Mouse (Mus musculus) heart, embryonic 11.5 days (tissue): ENCODE measurements at regions not wholly inside any gene's neighbourhood (a gene's known extent, or its start where the extent isn't known, plus 50 kb on each side); places are given as distances from the start of the nearest gene placed in this dataset.

ENCODE experiments used
- ATAC-seq: fragments of 200-750 bp; cut with Nextera tagmentation; replicated peaks from 2 replicates; pipeline ENCODE4 v1.8.0; 2017; ENCODE audit warnings: moderate library complexity; ENCODE audit not compliant: insufficient number of reproducible peaks, low FRiP score, low TSS enrichment
- H3K27ac ChIP-seq: fragments of 300-500 bp; sonication (generic); 2 replicates; pipeline ENCODE4 v1.5.1; 2014; ENCODE audit warnings: mild to moderate bottlenecking, low read depth, low read length
- H3K27me3 ChIP-seq: fragments of 300-500 bp; sonication (generic); 2 replicates; pipeline ENCODE4 v1.6.1; 2014; ENCODE audit warnings: mild to moderate bottlenecking, low read length, mixed read lengths; ENCODE audit not compliant: control insufficient read depth, insufficient read depth
- H3K36me3 ChIP-seq: fragments of 300-500 bp; sonication (generic); 2 replicates; pipeline ENCODE4 v1.6.1; 2014; ENCODE audit warnings: mild to moderate bottlenecking, low read length, moderate library complexity, mixed read lengths; ENCODE audit not compliant: control insufficient read depth, insufficient read depth
- H3K4me1 ChIP-seq: fragments of 300-500 bp; sonication (generic); 2 replicates; pipeline ENCODE4 v1.6.1; 2014; ENCODE audit warnings: low read length; ENCODE audit not compliant: control insufficient read depth, insufficient read depth
- H3K4me2 ChIP-seq: fragments of 300-500 bp; sonication (generic); 2 replicates; pipeline ENCODE4 v1.6.1; 2014; ENCODE audit warnings: mild to moderate bottlenecking, moderate library complexity
- H3K4me3 ChIP-seq: fragments of 300-500 bp; sonication (generic); 2 replicates; pipeline ENCODE4 v1.5.1; 2014; ENCODE audit warnings: low read depth, low read length
- H3K9ac ChIP-seq: fragments of 300-500 bp; sonication (generic); 2 replicates; pipeline ENCODE4 v1.6.1; 2014; ENCODE audit warnings: mild to moderate bottlenecking, low read depth, low read length, moderate library complexity
- H3K9me3 ChIP-seq: fragments of 300-500 bp; sonication (generic); replicated peaks from 2 replicates; pipeline ENCODE4 v1.6.1; 2016; ENCODE audit warnings: low read length; ENCODE audit not compliant: control insufficient read depth
- WGBS: fragments of 180-500 bp; shearing (Covaris S2); extraction: QIAGEN DNeasy Blood & Tissue Kit; methylation state at CpG from one replicate; pipeline ENCODE4 v1.1.7; 2014; ENCODE audit not compliant: insufficient replicate concordance; 5-methylcytosine and 5-hydroxymethylcytosine counted together

DNA sequence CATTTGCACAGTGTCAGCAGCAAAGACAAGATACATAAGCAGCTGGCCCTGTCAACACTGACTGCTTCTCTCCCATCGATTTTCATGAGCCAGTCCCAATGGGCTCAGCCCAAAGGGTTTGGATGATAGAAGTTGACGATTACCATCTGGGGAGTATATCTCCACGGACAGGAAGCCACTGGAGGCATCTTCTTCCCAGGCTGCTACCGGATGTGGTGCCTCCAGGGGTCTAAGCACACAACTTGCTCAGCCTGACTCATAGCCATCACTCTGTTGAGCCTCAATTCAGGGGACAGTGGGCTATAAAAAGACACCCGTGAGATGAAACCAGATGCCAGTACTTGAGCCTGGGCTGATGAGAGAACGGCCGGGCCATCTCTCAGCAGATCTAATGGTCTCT lies 71.1 kb upstream of the Hif1a start:
- Histone ChIP-seq H3K36me3 (no peaks in the 10 kb centered on the region), H3K9me3 (no peaks in the 10 kb centered on the region), H3K4me1 (peaks cover 8% of the 10 kb centered on the region; the same call in 1 of the 2 replicates), H3K4me2 (no peak overlapping the region), H3K27me3 (no peaks in the 10 kb centered on the region), H3K27ac (no peak overlapping the region), H3K4me3 (no peak overlapping the region), H3K9ac (no peak overlapping the region)
- WGBS, result 31% methylated on average over 7 of the region's 7 CpGs
- ATAC-seq, result no peak

DNA sequence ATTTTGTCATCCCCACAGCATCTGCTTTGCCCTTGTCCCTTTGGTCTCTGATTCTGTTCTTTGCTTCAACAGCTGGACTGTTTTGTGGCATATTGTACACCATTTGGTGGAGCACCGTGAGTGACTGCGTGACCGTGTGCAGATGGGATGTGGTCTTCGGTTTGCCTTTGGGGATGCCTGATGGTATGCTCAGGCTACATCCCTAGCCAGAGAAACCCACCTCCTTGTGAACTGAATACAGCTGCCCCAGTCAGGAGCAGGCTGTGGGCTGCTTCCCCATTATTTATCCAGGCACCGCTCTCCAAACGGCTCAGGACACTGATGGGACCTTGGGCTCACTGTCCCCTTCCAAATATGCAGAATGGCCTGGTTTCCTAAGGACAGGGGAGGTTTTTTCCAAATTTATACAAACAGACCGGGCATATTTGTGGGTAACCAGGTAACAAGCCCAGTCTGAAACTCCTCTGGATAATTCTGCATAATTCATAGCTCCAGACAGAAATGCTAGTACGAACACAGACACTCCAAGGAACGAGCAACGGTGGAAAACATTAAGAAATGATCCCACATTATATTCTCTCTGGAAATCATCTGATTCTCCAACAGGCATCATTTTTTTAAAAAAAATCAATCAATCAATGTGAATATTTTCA lies 70.5 kb upstream of the Hif1a start:
- H3K27ac ChIP-seq, result no peak overlapping the region
- no peaks in the 10 kb centered on the region for H3K36me3 ChIP-seq
- no peaks in the 10 kb centered on the region for H3K27me3 ChIP-seq
- H3K4me3 ChIP-seq, result no peak overlapping the region
- no peaks in the 10 kb centered on the region for H3K9me3 ChIP-seq
- peaks cover 8% of the 10 kb centered on the region; the same call in 1 of the 2 replicates for H3K4me1 ChIP-seq
- H3K9ac ChIP-seq, result no peak overlapping the region
- H3K4me2 ChIP-seq, result no peak overlapping the region
- ATAC-seq, result no peak
- WGBS, result 81% methylated on average over 10 of the region's 10 CpGs

DNA sequence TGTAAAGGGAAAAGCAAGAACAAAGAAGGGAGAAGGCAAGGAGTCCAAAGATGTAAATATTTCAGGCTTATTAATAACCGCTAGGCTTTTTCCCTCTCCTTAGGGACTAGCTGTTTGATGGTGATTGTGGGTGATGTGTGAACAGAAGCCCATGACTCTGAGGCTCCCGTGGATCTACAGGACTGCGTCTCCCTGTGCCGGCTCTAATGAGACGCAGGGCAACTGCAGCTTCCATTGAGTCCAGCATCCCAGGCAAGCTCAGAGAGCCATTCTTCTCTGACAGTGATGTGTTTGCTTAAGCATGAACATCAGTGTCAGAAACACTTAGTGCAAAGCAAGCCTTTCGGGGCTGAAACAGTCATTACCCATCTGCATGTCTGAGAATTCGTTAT lies 70.0 kb upstream of the Hif1a start:
- ATAC-seq, result no peak
- H3K9me3 ChIP-seq, result no peaks in the 10 kb centered on the region
- H3K36me3 ChIP-seq, result no peaks in the 10 kb centered on the region
- no peak overlapping the region for H3K9ac ChIP-seq
- no peak overlapping the region for H3K4me2 ChIP-seq
- no peak overlapping the region for H3K27ac ChIP-seq
- peaks cover 8% of the 10 kb centered on the region; the same call in 1 of the 2 replicates for H3K4me1 ChIP-seq
- no peak overlapping the region for H3K4me3 ChIP-seq
- H3K27me3 ChIP-seq, result no peaks in the 10 kb centered on the region
- 72% methylated on average over 7 of the region's 7 CpGs for WGBS

DNA sequence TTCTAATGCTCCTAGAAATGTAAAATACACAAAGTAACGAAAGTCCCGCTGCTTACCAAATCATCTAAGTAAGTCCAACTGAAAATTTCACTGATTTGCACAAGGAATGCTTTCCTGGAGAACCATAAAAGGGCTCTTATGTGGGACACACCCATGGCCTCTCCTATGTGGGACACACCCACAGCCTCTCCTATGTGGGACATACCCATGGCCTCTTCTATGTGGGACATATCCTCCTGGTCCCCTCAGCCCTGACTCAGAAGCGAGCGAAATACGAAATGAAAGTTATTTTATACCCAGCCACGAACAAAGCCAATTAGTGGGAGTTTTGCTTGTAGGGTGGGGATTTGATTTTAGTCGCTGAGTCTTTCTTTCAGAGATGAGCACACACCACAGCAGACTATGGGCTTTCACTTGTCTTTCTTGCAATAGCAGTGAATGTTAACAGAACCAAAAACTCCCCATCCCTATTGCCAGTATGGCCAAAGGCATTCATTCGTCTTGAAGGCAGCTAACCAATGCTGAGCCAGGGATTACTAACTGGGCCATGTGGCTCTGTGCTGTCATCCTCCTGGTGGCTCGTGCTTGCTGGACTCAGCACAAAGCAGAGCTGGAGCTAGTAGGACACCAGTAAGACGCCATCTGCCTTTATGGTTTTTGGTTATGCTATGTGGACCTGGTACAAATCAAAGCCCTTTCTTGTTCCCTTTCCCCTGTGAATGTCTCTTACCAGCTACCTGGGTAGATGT lies 69.4 kb upstream of the Hif1a start:
- Histone ChIP-seq H3K4me1 (peaks cover 8% of the 10 kb centered on the region; the same call in 1 of the 2 replicates), H3K27me3 (no peaks in the 10 kb centered on the region), H3K9me3 (no peaks in the 10 kb centered on the region), H3K9ac (no peak overlapping the region), H3K36me3 (no peaks in the 10 kb centered on the region), H3K27ac (no peak overlapping the region), H3K4me2 (no peak overlapping the region), H3K4me3 (no peak overlapping the region)
- ATAC-seq, result no peak
- 85% methylated on average over 10 of the region's 10 CpGs for WGBS

DNA sequence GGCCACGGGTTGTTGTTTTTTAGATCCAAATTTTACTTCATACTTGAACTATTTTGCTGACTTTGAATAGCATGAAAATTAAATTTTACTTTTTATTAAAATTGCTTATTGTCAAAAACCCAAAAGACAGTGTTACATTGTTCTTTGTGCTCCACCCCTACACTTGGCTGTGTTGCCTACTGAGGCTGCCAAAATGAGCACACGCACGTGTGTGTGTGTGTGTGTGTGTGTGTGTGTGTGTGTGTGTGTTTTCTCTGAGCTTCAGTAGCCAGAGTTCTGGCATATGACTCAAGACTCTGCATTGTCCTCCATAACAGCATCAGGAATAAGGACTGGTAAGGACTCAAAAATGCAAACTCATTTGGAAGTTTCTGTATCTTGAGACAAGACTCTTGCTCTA lies 68.4 kb upstream of the Hif1a start:
- Histone ChIP-seq H3K27ac (no peak overlapping the region), H3K9me3 (no peaks in the 10 kb centered on the region), H3K4me3 (no peak overlapping the region), H3K4me1 (peaks cover 8% of the 10 kb centered on the region; the same call in 1 of the 2 replicates), H3K4me2 (no peak overlapping the region), H3K27me3 (no peaks in the 10 kb centered on the region), H3K9ac (no peak overlapping the region), H3K36me3 (no peaks in the 10 kb centered on the region)
- no peak for ATAC-seq
- WGBS, result 84% methylated on average over 3 of the region's 3 CpGs

DNA sequence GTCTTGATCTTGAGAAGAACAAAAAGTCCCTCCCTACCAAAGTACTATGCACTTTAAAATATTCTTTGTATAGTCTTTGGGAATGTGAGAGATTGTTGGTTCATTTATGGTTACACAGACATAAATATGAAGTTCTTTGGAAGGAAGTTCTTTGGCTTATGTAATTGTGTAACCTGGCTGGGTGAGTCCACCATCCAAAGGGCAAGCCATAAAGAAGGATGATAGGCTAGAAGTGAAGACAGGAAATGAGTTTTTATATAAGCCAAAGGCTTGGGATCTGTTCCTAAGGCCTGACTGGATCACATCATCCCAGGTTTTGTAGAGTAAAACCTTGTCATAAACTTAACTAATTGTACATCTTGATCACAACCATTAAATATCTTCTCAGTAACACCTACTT lies 65.0 kb upstream of the Hif1a start:
- H3K4me1 ChIP-seq, result no peaks in the 10 kb centered on the region
- ATAC-seq, result no peak
- no peak overlapping the region for H3K4me2 ChIP-seq
- H3K9me3 ChIP-seq, result no peaks in the 10 kb centered on the region
- H3K27me3 ChIP-seq, result no peaks in the 10 kb centered on the region
- H3K4me3 ChIP-seq, result no peak overlapping the region
- no peak overlapping the region for H3K9ac ChIP-seq
- H3K27ac ChIP-seq, result no peak overlapping the region
- no peaks in the 10 kb centered on the region for H3K36me3 ChIP-seq

DNA sequence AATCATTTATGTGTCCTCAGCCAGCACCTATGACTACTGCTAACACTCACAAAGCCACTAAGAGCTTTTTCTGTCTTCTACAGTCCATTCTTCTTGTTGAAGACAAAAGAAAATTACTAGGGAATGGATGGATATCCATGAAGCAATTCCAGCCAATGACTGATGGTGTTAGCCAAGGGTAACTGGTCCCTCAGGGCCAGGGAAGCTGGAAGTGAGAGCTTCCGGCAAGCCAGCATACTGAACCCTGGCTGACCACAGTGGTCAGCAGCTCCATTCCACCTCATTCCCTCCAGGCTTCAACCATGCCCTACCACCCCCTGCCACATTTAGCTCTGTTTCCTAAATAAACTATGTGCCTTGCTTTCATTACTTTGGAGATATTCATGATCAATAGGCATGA lies 64.1 kb upstream of the Hif1a start:
- WGBS, result 74% methylated on average over 1 of the region's 1 CpGs
- Histone ChIP-seq H3K4me2 (no peak overlapping the region), H3K27ac (no peak overlapping the region), H3K36me3 (no peaks in the 10 kb centered on the region), H3K9ac (no peak overlapping the region), H3K4me3 (no peak overlapping the region), H3K27me3 (no peaks in the 10 kb centered on the region), H3K9me3 (no peaks in the 10 kb centered on the region), H3K4me1 (no peaks in the 10 kb centered on the region)
- no peak for ATAC-seq

DNA sequence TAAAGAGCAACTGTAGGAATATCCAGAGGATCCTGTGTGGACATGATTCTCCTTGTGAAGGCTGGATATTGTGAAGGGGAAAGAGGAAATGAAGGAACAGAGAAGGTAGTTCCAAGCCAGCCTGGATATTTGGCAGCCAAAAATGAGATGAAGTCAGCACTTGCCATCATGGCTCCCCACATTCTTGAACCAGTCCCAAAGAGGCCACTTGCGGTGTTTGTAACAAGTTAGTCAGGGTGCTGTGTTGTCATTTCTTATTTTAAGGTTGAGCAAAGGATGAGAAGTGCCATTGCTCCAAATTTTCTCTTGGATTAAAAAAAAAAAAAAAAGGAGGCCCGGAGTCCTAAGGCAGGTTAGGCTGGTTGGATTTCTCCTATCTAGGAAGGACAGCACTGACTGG lies 63.3 kb upstream of the Hif1a start:
- no peak overlapping the region for H3K4me3 ChIP-seq
- WGBS, result 89% methylated on average over 2 of the region's 2 CpGs
- ATAC-seq, result no peak

DNA sequence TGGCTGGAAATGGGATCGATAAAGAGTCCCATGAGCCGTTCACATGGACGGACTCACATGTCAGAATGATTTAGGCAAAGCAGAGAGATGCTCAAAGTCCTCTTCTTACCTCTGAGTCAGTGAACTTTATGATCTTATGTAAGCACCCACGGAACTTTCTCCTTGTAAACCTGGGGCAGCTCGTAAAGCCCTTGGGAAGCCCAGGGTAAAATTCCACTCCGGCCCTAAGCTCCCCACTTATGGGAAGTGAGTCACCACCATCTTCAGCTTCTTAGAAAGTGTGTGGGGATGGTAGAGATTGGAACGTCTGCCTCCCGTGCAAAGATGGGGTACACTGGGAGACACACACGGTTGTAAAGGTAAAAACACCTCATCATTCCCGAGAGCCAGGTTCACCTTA lies 62.8 kb upstream of the Hif1a start:
- Histone ChIP-seq H3K4me1 (no peaks in the 10 kb centered on the region), H3K4me3 (no peak overlapping the region), H3K9ac (no peak overlapping the region), H3K36me3 (no peaks in the 10 kb centered on the region), H3K9me3 (no peaks in the 10 kb centered on the region), H3K4me2 (no peak overlapping the region), H3K27ac (no peak overlapping the region), H3K27me3 (no peaks in the 10 kb centered on the region)
- no peak for ATAC-seq
- WGBS, result 81% methylated on average over 10 of the region's 10 CpGs

More for the DNA sequence above, 63.3 kb upstream of the Hif1a start:
- no peak overlapping the region for H3K9ac ChIP-seq
- no peaks in the 10 kb centered on the region for H3K36me3 ChIP-seq
- H3K9me3 ChIP-seq, result no peaks in the 10 kb centered on the region
- no peak overlapping the region for H3K27ac ChIP-seq
- no peaks in the 10 kb centered on the region for H3K27me3 ChIP-seq
- no peaks in the 10 kb centered on the region for H3K4me1 ChIP-seq
- H3K4me2 ChIP-seq, result no peak overlapping the region
